Comparison of ENCODE assay signal across 28 mouse cellular contexts in the genomic region with DNA sequence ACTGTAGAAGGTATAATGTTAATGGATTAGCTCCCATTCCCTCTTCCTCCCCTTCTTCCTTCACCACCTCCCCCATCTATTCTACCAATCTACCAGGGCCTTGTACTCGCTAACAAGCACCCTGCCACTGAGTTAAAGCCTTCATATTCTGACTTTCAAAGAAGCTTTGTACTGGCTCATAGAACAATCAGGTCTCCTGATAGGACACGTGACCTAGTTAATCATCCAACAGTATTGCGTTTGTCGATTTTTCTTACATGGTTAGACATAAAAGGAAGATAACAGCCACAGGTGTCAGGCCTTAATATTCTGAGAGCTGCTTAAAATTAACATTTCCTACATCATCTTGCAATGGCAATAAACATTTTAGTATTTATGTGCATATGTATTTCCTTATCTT. TPM values are rescaled to one million over a fixed set of nuclear protein-coding genes. Genes with fewer than 3 reads are reported as not detected.
DNase-seq lines count a peak whose midpoint lies in the region; ATAC-seq and TF ChIP-seq lines count a peak whose summit lies in the region.
"Had no signal": no experiment of that assay in that cellular context is flagged by ENCODE, and none has a peak within 500 bp of the region (broad histone marks: within the 10 kb centered on the region; RNA-seq: fewer than 3 reads in every experiment).

No protein-coding gene starts in this region.

- no peak for ATAC-seq in liver, postnatal 0 days
- ATAC-seq in intestine, embryonic 15.5 days: peak; percentile 68; the same call in 1 of the 2 replicates
- peak; percentile 69 for ATAC-seq in intestine, embryonic 16.5 days
- peak; percentile 76; the same call in 1 of the 2 replicates for ATAC-seq in intestine, postnatal 0 days
- ATAC-seq: activated CD4-positive, CD25-positive, alpha-beta regulatory T cell, adult 4 months; CD4-positive, CD25-positive, alpha-beta regulatory T cell, adult 4 months; Patski had no signal

- no peaks in the 10 kb centered on the region for H3K4me1 ChIP-seq in liver, adult 2 months (ENCODE audit: control insufficient read depth, insufficient read depth, low read length)
- no peaks in the 10 kb centered on the region for H3K4me1 ChIP-seq in liver, postnatal 0 days (ENCODE audit: insufficient read depth)
- no peaks in the 10 kb centered on the region for H3K4me1 ChIP-seq in intestine, embryonic 15.5 days (replicated peaks)
- H3K4me1 ChIP-seq in intestine, embryonic 16.5 days (ENCODE audit: control insufficient read depth, insufficient read depth, low read length): no peaks in the 10 kb centered on the region
- no peaks in the 10 kb centered on the region for H3K4me1 ChIP-seq in intestine, postnatal 0 days (replicated peaks; ENCODE audit: control insufficient read depth, insufficient read depth, low read length)

- no peaks in the 10 kb centered on the region for H3K9me3 ChIP-seq in liver, postnatal 0 days (ENCODE audit: low read length)
- no peaks in the 10 kb centered on the region for H3K9me3 ChIP-seq in intestine, embryonic 15.5 days
- H3K9me3 ChIP-seq in intestine, embryonic 16.5 days (ENCODE audit: control insufficient read depth, low read length): no peaks in the 10 kb centered on the region
- H3K9me3 ChIP-seq in intestine, postnatal 0 days (ENCODE audit: control insufficient read depth): no peaks in the 10 kb centered on the region
- H3K9me3 ChIP-seq: G1E had no signal

- 80% methylated on average over 4 of the region's 4 CpGs for WGBS in liver, adult 2 months
- WGBS in liver, postnatal 0 days (ENCODE audit: insufficient replicate concordance): 86% methylated on average over 4 of the region's 4 CpGs
- WGBS in intestine, embryonic 15.5 days: 77% methylated on average over 4 of the region's 4 CpGs
- 65% methylated on average over 4 of the region's 4 CpGs for WGBS in intestine, embryonic 16.5 days
- 43% methylated on average over 4 of the region's 4 CpGs for WGBS in intestine, postnatal 0 days

- peak; percentile 26 for DNase-seq in liver, adult 2 months (ENCODE audit: extremely low read depth, low read depth, low spot score)
- no peak for DNase-seq in liver, postnatal 0 days
- no peak for DNase-seq in embryo, embryonic 10 days (ENCODE audit: low spot score)
- no peak for DNase-seq in heart, adult 11 months
- DNase-seq in lung, postnatal 36 days: no peak
- DNase-seq: adrenal gland, adult 2 months; adrenal gland, adult 8-10 months; adrenal gland, postnatal 10 days; adrenal gland, postnatal 14 days; adrenal gland, postnatal 25 days; adrenal gland, postnatal 36 days; B cell, adult 2 months; cerebellum, adult 11 months; cerebellum, adult 11-12 months had no signal

- no peak overlapping the region for H3K9ac ChIP-seq in liver, adult 2 months (ENCODE audit: low read depth, low read length)
- no peak overlapping the region for H3K9ac ChIP-seq in liver, postnatal 0 days (replicated peaks)
- no peak overlapping the region for H3K9ac ChIP-seq in intestine, embryonic 15.5 days
- H3K9ac ChIP-seq in intestine, embryonic 16.5 days (ENCODE audit: low read depth, low read length): no peak overlapping the region
- H3K9ac ChIP-seq in intestine, postnatal 0 days (ENCODE audit: low read depth, low read length): no peak overlapping the region

- H3K4me3 ChIP-seq in liver, adult 2 months (ENCODE audit: insufficient read depth, low read depth, low read length): no peak overlapping the region
- no peak overlapping the region for H3K4me3 ChIP-seq in liver, postnatal 0 days (ENCODE audit: low read depth, low read length)
- no peak overlapping the region for H3K4me3 ChIP-seq in intestine, embryonic 15.5 days (replicated peaks)
- H3K4me3 ChIP-seq in intestine, embryonic 16.5 days (ENCODE audit: low read length): no peak overlapping the region
- H3K4me3 ChIP-seq in intestine, postnatal 0 days (ENCODE audit: low read depth, low read length): no peak overlapping the region

- TF ChIP-seq EP300 in liver, postnatal 0 days (IDR thresholded peaks at IDR 0.05; ENCODE audit: low read depth): no peak

- no peaks in the 10 kb centered on the region; the same call in 1 of the 2 replicates for H3K27me3 ChIP-seq in liver, adult 2 months (ENCODE audit: control insufficient read depth, insufficient read depth, low read length)
- H3K27me3 ChIP-seq in liver, postnatal 0 days (ENCODE audit: insufficient read depth, low read length): no peaks in the 10 kb centered on the region
- no peaks in the 10 kb centered on the region for H3K27me3 ChIP-seq in intestine, embryonic 15.5 days (replicated peaks)
- H3K27me3 ChIP-seq in intestine, embryonic 16.5 days (replicated peaks; ENCODE audit: control insufficient read depth, insufficient read depth, low read length): no peaks in the 10 kb centered on the region
- no peaks in the 10 kb centered on the region for H3K27me3 ChIP-seq in intestine, postnatal 0 days (replicated peaks; ENCODE audit: control insufficient read depth, insufficient read depth, low read length)
- H3K27me3 ChIP-seq: CH12.LX had no signal

- no peak overlapping the region for H3K4me2 ChIP-seq in liver, postnatal 0 days (ENCODE audit: low read depth, low read length)
- no peak overlapping the region for H3K4me2 ChIP-seq in intestine, embryonic 15.5 days (replicated peaks)
- no peak overlapping the region for H3K4me2 ChIP-seq in intestine, embryonic 16.5 days (ENCODE audit: low read depth, low read length)
- H3K4me2 ChIP-seq in intestine, postnatal 0 days (replicated peaks; ENCODE audit: low read depth): no peak overlapping the region

- no peak for TF ChIP-seq POLR2A in liver, adult 2 months (IDR thresholded peaks at IDR 0.05; ENCODE audit: extremely low read depth, insufficient read depth, low read length)

- H3K27ac ChIP-seq in liver, adult 2 months (replicated peaks; ENCODE audit: insufficient read depth, low read depth, low read length): no peak overlapping the region
- H3K27ac ChIP-seq in liver, postnatal 0 days (ENCODE audit: low read depth): no peak overlapping the region
- no peak overlapping the region for H3K27ac ChIP-seq in intestine, embryonic 15.5 days
- H3K27ac ChIP-seq in intestine, embryonic 16.5 days (ENCODE audit: low read length): no peak overlapping the region
- H3K27ac ChIP-seq in intestine, postnatal 0 days (ENCODE audit: low read depth, low read length): no peak overlapping the region

- H3K36me3 ChIP-seq in liver, adult 2 months (ENCODE audit: control insufficient read depth, insufficient read depth, low read length): no peaks in the 10 kb centered on the region
- H3K36me3 ChIP-seq in liver, postnatal 0 days (replicated peaks; ENCODE audit: insufficient read depth, low read length): no peaks in the 10 kb centered on the region
- H3K36me3 ChIP-seq in intestine, embryonic 15.5 days: no peaks in the 10 kb centered on the region
- no peaks in the 10 kb centered on the region for H3K36me3 ChIP-seq in intestine, embryonic 16.5 days (ENCODE audit: control insufficient read depth, insufficient read depth, low read length)
- no peaks in the 10 kb centered on the region for H3K36me3 ChIP-seq in intestine, postnatal 0 days (ENCODE audit: control insufficient read depth, insufficient read depth)
- H3K36me3 ChIP-seq: G1E had no signal

- no peaks in the 10 kb centered on the region for H3K79me2 ChIP-seq in liver, adult 2 months (ENCODE audit: control insufficient read depth, insufficient read depth, low read length)

- TF ChIP-seq CTCF in liver, adult 2 months (IDR thresholded peaks at IDR 0.05; ENCODE audit: low read depth, low read length): no peak
- no peak for TF ChIP-seq CTCF in liver, postnatal 0 days (IDR thresholded peaks at IDR 0.05; ENCODE audit: low read depth)
- no peak for TF ChIP-seq CTCF in intestine, postnatal 0 days (IDR thresholded peaks at IDR 0.05; ENCODE audit: low read depth)

RNA-seq across cellular contexts. Expression of a gene that starts 15.8 kb away (rescaled TPM):
- not detected in 2 replicates for total RNA-seq in liver, adult 2 months (2014; rRNA removed)
- polyA plus RNA-seq in liver, adult 2 months (2012; rRNA removed): not detected in 2 replicates
- not detected in 2 replicates for polyA plus RNA-seq in liver, postnatal 0 days (2015; fragmentation: Nextera tagmentation; extraction: Ambion mirVana)
- polyA plus RNA-seq in intestine, embryonic 15.5 days (2015; fragmentation: Nextera tagmentation; extraction: Ambion mirVana): 0.50 and 1.0 TPM in 2 replicates
- polyA plus RNA-seq in intestine, embryonic 16.5 days (2015; fragmentation: Nextera tagmentation; extraction: Ambion mirVana): 0.29 and 0.42 TPM in 2 replicates
- polyA plus RNA-seq in intestine, postnatal 0 days (2015; fragmentation: Nextera tagmentation; extraction: Ambion mirVana): 0.29 and 0.71 TPM in 2 replicates
- total RNA-seq: CH12.LX, ES-E14, MEL had no signal
- polyA plus RNA-seq: activated CD4-positive, CD25-positive, alpha-beta regulatory T cell, adult 4 months; adrenal gland, adult 2 months; C2C12; CD4-positive, CD25-positive, alpha-beta regulatory T cell, adult 4 months; G1E; Patski had no signal

RNA-seq across cellular contexts. Expression of a gene that starts 22.1 kb away (rescaled TPM):
- total RNA-seq in liver, adult 2 months (2014; rRNA removed): not detected in 2 replicates
- polyA plus RNA-seq in liver, adult 2 months (2012; rRNA removed): not detected in 2 replicates
- polyA plus RNA-seq in liver, postnatal 0 days (2015; fragmentation: Nextera tagmentation; extraction: Ambion mirVana): not detected in 2 replicates
- 0.15 and 0.31 TPM in 2 replicates for polyA plus RNA-seq in intestine, embryonic 15.5 days (2015; fragmentation: Nextera tagmentation; extraction: Ambion mirVana)
- polyA plus RNA-seq in intestine, embryonic 16.5 days (2015; fragmentation: Nextera tagmentation; extraction: Ambion mirVana): 0.09 TPM in 1 of 2 replicates, not detected in the other
- polyA plus RNA-seq in intestine, postnatal 0 days (2015; fragmentation: Nextera tagmentation; extraction: Ambion mirVana): not detected in 2 replicates
- total RNA-seq: adrenal gland, adult 18-20 months; adrenal gland, adult 2 months; adrenal gland, adult 8-10 months; adrenal gland, postnatal 14 days; adrenal gland, postnatal 25 days; CH12.LX; MEL had no signal
- polyA plus RNA-seq: activated CD4-positive, CD25-positive, alpha-beta regulatory T cell, adult 4 months; adrenal gland, adult 2 months; C2C12; CD4-positive, CD25-positive, alpha-beta regulatory T cell, adult 4 months; G1E; Patski had no signal

RNA-seq across cellular contexts. Expression of a gene that starts 40.9 kb away (rescaled TPM):
- not detected in 2 replicates for total RNA-seq in liver, adult 2 months (2014; rRNA removed)
- polyA plus RNA-seq in liver, adult 2 months (2012; rRNA removed): 0.04 TPM in 1 of 2 replicates, not detected in the other
- polyA plus RNA-seq in liver, postnatal 0 days (2015; fragmentation: Nextera tagmentation; extraction: Ambion mirVana): not detected in 2 replicates
- polyA plus RNA-seq in intestine, embryonic 15.5 days (2015; fragmentation: Nextera tagmentation; extraction: Ambion mirVana): 0.06 TPM in 1 of 2 replicates, not detected in the other
- polyA plus RNA-seq in intestine, embryonic 16.5 days (2015; fragmentation: Nextera tagmentation; extraction: Ambion mirVana): not detected in 2 replicates
- not detected in 2 replicates for polyA plus RNA-seq in intestine, postnatal 0 days (2015; fragmentation: Nextera tagmentation; extraction: Ambion mirVana)
- total RNA-seq: adrenal gland, adult 18-20 months; adrenal gland, adult 2 months; adrenal gland, postnatal 14 days; adrenal gland, postnatal 25 days; adrenal gland, postnatal 36 days; adrenal gland, postnatal 4 days; CH12.LX; ES-E14; MEL had no signal
- polyA plus RNA-seq: adrenal gland, adult 2 months; brain, embryonic 14.5 days; C2C12; G1E had no signal

RNA-seq across cellular contexts. Expression of a gene that starts 43.7 kb away (rescaled TPM):
- total RNA-seq in liver, adult 2 months (2014; rRNA removed): 6.9 and 9.7 TPM in 2 replicates
- 3.3 and 6.0 TPM in 2 replicates for polyA plus RNA-seq in liver, adult 2 months (2012; rRNA removed)
- 4.4 and 4.5 TPM in 2 replicates for polyA plus RNA-seq in liver, postnatal 0 days (2015; fragmentation: Nextera tagmentation; extraction: Ambion mirVana)
- polyA plus RNA-seq in intestine, embryonic 15.5 days (2015; fragmentation: Nextera tagmentation; extraction: Ambion mirVana): 14.0 and 14.7 TPM in 2 replicates
- polyA plus RNA-seq in intestine, embryonic 16.5 days (2015; fragmentation: Nextera tagmentation; extraction: Ambion mirVana): 9.6 and 11.3 TPM in 2 replicates
- polyA plus RNA-seq in intestine, postnatal 0 days (2015; fragmentation: Nextera tagmentation; extraction: Ambion mirVana): 6.3 and 7.1 TPM in 2 replicates

RNA-seq across cellular contexts. Expression of a gene that starts 44.5 kb away (rescaled TPM):
- 22.1 and 36.8 TPM in 2 replicates for total RNA-seq in liver, adult 2 months (2014; rRNA removed)
- 3.0 and 5.2 TPM in 2 replicates for polyA plus RNA-seq in liver, adult 2 months (2012; rRNA removed)
- polyA plus RNA-seq in liver, postnatal 0 days (2015; fragmentation: Nextera tagmentation; extraction: Ambion mirVana): 75.3 and 76.1 TPM in 2 replicates
- 30.5 and 31.6 TPM in 2 replicates for polyA plus RNA-seq in intestine, embryonic 15.5 days (2015; fragmentation: Nextera tagmentation; extraction: Ambion mirVana)
- 34.5 and 37.7 TPM in 2 replicates for polyA plus RNA-seq in intestine, embryonic 16.5 days (2015; fragmentation: Nextera tagmentation; extraction: Ambion mirVana)
- 40.0 and 42.0 TPM in 2 replicates for polyA plus RNA-seq in intestine, postnatal 0 days (2015; fragmentation: Nextera tagmentation; extraction: Ambion mirVana)
- total RNA-seq: CH12.LX, MEL had no signal
- polyA plus RNA-seq: G1E had no signal
